Mouse (Mus musculus) spleen, adult 18-20 months (tissue): ENCODE measurements around the gene Tedc2.

ENCODE experiments used
- DNase-seq, 2 experiments: peaks; one replicate each; pipeline ENCODE4 v3.0.0; 2022; ENCODE audit warnings: mixed read lengths in 2 of 2

Gene Tedc2

GRCm38 (mm10) chr17:24192848-24193247 lies 27.8 kb downstream of the Tedc2 start:
- no peak for DNase-seq

DNA sequence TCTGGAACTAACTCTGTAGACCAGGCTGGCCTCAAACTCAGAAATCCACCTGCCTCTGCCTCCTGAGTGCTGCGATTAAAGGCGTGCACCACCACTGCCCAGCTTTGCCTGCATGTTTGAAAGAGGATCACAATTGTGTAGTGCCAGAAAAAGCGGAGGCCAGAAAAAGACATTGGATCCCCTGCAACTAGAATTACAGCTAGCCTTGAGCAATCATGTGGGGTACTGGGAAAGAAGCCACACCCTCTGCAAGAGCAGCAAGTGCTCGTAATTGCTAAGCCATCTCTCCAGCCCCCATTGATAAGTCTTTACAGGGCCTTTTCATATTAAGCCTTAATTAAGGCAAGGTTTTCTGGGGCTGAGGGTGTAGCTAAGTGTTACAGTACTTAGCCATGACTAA lies 29.2 kb downstream of the Tedc2 start:
- DNase-seq, result no peak

GRCm38 (mm10) chr17:24190934-24191333 lies 29.7 kb downstream of the Tedc2 start:
- DNase-seq, result no peak

DNA sequence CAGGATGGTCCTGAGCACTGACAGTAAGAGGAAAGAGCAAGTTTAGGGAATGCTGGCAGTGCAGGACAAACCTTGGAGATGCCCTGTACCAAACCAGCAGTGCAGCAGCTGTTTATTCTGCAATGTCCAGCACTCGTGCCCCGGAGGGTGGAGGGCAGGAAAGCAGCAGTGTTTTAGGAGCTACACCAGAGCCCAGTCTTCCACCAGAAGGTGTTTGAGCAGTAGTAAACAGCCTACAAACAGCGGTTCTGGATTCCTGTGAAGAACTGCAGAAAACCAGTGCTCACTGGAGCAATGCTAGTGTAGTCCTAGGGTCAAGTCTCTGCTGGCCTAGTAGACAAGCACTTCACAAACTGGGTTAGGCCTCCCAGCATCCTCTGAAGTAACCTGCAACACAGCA lies 46.4 kb downstream of the Tedc2 start:
- no peak for DNase-seq

DNA sequence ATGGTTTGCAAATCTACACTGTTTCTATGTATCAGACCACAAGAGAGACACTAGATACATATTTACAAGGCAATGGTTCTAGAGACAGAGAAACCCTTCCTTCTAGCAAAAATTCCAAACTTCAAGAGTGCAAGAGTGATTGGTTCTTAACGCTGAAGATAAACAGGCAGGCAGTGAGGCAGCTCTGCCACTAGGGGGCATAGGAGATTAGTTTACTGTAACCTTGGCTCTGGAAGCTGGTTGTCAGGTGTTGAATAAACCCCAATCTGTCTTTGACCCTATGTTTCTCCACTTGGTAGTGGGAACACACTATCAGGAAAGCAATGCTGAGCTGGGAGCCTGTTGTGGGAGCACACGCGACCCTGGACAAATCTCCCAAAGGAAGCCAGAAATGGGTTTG lies 47.2 kb downstream of the Tedc2 start:
- DNase-seq, result peak in 1 of 2 experiments; percentile 62

DNA sequence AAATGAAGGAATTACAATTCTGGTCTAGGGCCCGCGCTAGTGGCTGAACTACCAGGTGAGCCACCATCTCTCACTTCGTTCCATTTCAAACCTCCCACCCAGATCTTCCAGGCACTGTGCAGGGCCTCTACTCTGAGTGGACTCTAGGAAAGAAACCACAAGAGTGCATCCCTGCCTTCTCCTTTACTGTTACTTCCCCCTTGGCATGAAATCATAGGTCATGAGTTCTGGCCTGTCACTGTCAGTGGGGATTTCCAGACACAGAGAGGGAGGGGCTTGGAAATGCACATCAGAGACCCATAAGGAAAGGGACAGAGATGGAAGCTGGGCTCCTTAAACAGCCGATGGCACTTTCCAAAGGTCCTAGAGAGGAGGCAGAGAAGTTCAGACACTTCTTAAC lies 48.9 kb downstream of the Tedc2 start:
- DNase-seq, result no peak

DNA sequence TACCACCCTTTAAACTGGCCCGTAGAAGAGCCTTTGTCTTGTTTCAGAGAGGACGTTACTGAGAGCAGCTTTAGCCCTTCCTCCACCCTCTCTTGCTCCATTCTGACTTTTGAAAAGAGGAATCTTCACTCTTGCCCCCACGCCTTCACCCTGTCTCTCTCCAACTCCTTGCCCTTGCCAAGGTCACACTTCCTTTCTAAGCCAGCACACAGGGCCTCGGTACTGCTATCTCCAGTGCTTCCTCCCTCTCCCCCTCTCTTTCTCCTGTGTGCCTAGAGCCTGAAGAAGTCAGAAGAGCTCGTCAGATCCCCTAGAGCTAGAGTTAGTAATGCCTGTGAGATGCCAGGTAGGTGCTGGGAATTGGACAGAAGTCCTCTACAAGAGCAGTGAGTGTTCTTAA lies 49.9 kb downstream of the Tedc2 start:
- DNase-seq, result no peak

GRCm38 (mm10) chr17:24170125-24170524 lies 50.5 kb downstream of the Tedc2 start:
- DNase-seq, result no peak

DNA sequence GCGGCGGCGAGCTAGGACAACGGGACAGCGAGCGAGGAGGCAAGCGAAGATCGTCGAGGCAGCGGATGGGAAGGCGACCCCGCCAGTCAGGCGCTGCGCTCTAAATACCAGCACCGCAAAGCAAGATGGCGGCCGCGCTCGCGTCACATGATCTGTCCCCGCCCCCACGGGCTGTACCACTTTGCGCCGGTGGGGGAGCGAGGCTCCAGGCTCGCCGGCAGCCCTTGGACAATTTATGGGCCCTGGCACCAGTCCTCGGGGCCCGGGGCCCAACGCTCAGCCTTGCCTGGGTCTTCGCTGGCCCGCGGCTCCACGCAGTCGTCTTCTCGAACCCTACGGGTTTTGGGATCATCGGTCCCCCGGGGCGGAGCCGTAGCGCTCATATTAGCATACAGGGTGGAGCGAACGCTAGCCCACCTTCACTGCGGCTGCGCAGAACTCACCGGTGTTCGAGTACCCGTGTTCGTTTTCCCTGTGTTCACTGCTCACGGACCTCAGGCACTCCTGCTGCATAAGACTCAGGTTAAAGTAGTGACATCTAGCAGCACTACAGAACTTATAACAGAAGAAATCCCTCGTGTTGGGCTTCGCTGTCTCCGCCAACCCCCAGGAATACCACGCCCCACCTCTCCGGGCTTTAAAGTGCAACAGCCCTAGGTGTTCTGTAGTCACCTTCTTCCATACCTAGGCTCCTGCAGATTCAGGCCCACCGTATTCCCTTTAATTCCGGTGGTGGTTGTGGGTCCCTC lies 51.2 kb downstream of the Tedc2 start, which contains the start of gene Atp6v0c:
Atp6v0c (minus strand) TSS at position 386 of the 749 bp plus-strand sequence.
- DNase-seq, result peak; percentile 90 to 93

- DNase-seq, result peak; percentile 57 to 62
Measured at GRCm38 (mm10) chr17:24168590-24169277, 51.9 kb downstream of the Tedc2 start.

DNA sequence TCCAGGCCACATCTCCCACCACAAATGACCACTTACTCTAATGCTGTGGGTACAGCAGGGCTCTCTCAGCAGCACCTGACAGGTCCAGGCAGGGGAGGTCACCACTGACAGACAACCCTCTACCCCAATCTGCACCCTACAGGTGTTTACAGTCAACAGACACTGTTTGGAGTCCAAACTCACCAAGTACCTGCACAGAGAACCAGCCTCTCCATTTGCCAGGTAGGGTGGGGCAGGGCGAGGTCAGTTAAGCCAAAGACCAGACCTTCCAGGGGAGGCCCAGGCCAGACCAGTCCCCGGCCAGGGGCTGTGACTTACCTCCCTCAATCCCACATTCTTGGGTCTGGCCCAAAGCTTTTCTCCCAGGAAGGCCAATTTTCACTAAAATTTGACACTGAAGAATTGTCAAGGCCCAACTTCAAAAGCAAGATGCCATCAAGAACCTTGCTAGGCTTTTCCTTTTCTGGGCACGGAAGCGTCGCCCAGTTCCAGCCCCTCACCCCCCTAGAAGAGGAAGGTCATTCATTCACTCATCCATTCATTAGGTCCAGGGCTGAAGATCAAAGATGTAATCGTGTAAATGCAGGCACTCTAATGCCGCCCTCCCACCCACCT lies 52.7 kb downstream of the Tedc2 start:
- DNase-seq, result no peak

- DNase-seq, result no peak
Measured at GRCm38 (mm10) chr17:24167120-24167519, 53.5 kb downstream of the Tedc2 start.
